Mouse (Mus musculus) E14TG2a.4 (cell line): ENCODE measurements around the gene Tbx20.
A peak's percentile ranks its signal among the peaks of the same experiment; 100 is the strongest.

ENCODE experiments used
- H3K27me3 ChIP-seq: 2 replicates; pipeline ENCODE4 v1.6.1; 2014; ENCODE audit warnings: low read length, control low read depth; ENCODE audit not compliant: insufficient read depth
- H3K36me3 ChIP-seq: 2 replicates; pipeline ENCODE4 v1.6.1; 2014; ENCODE audit warnings: low read length, control low read depth; ENCODE audit not compliant: insufficient read depth
- H3K4me1 ChIP-seq: replicated peaks from 2 replicates; pipeline ENCODE4 v1.6.1; 2014; ENCODE audit warnings: low read depth, low read length, control low read depth
- H3K4me3 ChIP-seq: replicated peaks from 2 replicates; pipeline ENCODE4 v1.5.1; 2014; ENCODE audit warnings: mild to moderate bottlenecking, low read length
- H3K9me3 ChIP-seq: 2 replicates; pipeline ENCODE4 v1.6.1; 2014; ENCODE audit warnings: low read length, control low read depth
- CTCF ChIP-seq: conservative IDR thresholded peaks from 2 replicates; pipeline ENCODE4 v1.5.1; 2014; ENCODE audit warnings: low read length
- NANOG ChIP-seq: IDR thresholded peaks from 2 replicates; pipeline ENCODE4 v1.6.1; 2014; ENCODE audit warnings: borderline replicate concordance, low read length, mixed read lengths
- POU5F1 ChIP-seq: IDR thresholded peaks from 2 replicates; pipeline ENCODE4 v1.6.1; 2014; ENCODE audit warnings: low read length, borderline replicate concordance

The Tbx20 gene

DNA sequence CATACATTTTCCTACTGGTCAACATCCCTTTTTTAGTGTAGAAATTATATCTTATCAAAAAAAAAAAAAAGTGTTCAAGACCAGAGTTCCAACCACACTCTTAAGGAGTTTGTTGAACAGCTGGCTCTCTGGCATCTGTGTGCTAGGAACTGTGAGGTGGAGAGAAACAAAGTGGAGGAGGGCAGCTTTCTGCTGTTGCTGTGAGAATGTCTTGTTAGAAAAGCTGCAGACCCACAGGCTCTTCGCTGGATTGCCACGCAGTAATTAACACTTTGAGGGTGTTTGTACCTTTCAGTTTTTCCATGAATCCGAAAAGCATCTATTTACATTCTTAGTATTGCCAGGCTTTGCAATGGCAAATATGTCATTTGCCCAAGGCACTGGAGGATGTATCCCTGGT lies 5.9 kb upstream of the Tbx20 start:
- TF ChIP-seq POU5F1 = no peak
- no peak for TF ChIP-seq NANOG
- no peak for TF ChIP-seq CTCF
- H3K4me1 ChIP-seq = peaks cover 48% of the 10 kb centered on the region
- H3K9me3 ChIP-seq = no peaks in the 10 kb centered on the region
- peaks cover 79% of the 10 kb centered on the region for H3K27me3 ChIP-seq
- no peaks in the 10 kb centered on the region for H3K36me3 ChIP-seq
- no peak overlapping the region for H3K4me3 ChIP-seq

GRCm38 (mm10) chr9:24778571-24778970 lies 4.5 kb upstream of the Tbx20 start:
- Histone ChIP-seq H3K36me3 (no peaks in the 10 kb centered on the region), H3K4me1 (peaks cover 61% of the 10 kb centered on the region), H3K27me3 (peaks cover 90% of the 10 kb centered on the region), H3K9me3 (no peaks in the 10 kb centered on the region), H3K4me3 (no peak overlapping the region)
- TF ChIP-seq CTCF (no peak), NANOG (no peak), POU5F1 (no peak)

GRCm38 (mm10) chr9:24777961-24778360 lies 3.9 kb upstream of the Tbx20 start:
- H3K9me3 ChIP-seq = no peaks in the 10 kb centered on the region
- H3K27me3 ChIP-seq = peaks cover 96% of the 10 kb centered on the region
- TF ChIP-seq NANOG (no peak), POU5F1 (no peak), CTCF (no peak)
- H3K4me1 ChIP-seq = peaks cover 64% of the 10 kb centered on the region
- H3K36me3 ChIP-seq = no peaks in the 10 kb centered on the region
- H3K4me3 ChIP-seq = peak overlapping the region; percentile 60

- H3K27me3 ChIP-seq = peaks cover 97% of the 10 kb centered on the region
- no peaks in the 10 kb centered on the region for H3K9me3 ChIP-seq
- no peaks in the 10 kb centered on the region for H3K36me3 ChIP-seq
- H3K4me3 ChIP-seq = peak overlapping the region; percentile 60
- TF ChIP-seq NANOG = no peak
- no peak for TF ChIP-seq POU5F1
- no peak for TF ChIP-seq CTCF
- H3K4me1 ChIP-seq = peaks cover 64% of the 10 kb centered on the region
These were observed 3.2 kb upstream of the Tbx20 start for GRCm38 (mm10) chr9:24777176-24777895.

GRCm38 (mm10) chr9:24776487-24776886 lies 2.4 kb upstream of the Tbx20 start:
- TF ChIP-seq NANOG = peak; percentile 70; the same call in 1 of the 2 replicates
- no peak for TF ChIP-seq CTCF
- peak; percentile 31; the same call in 1 of the 2 replicates for TF ChIP-seq POU5F1
- Histone ChIP-seq H3K4me3 (no peak overlapping the region), H3K9me3 (no peaks in the 10 kb centered on the region), H3K4me1 (peaks cover 62% of the 10 kb centered on the region), H3K36me3 (no peaks in the 10 kb centered on the region), H3K27me3 (peaks cover 97% of the 10 kb centered on the region)

DNA sequence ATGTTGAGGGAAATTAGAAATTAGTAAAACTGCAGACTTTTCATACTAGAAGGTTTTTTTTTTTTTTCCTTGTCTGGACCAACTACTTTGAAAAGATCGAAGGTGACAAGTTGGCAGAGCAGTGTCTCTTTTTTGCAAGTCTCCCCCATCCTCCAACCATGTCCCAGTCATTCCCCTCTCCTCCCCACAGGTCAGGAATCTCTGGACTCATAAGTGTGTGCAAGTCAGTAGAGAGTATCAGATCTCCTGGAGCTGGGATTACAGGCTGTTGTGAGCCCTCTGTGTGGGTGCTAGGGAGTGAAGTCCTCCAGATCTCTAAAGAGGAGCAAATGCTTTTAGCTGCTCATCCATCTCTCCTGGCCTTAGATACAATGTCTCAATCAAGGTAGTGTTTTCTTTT lies 1.5 kb upstream of the Tbx20 start:
- no peak for TF ChIP-seq NANOG
- no peak for TF ChIP-seq POU5F1
- TF ChIP-seq CTCF = no peak
- H3K27me3 ChIP-seq = peaks cover 98% of the 10 kb centered on the region
- H3K4me1 ChIP-seq = peaks cover 61% of the 10 kb centered on the region
- no peak overlapping the region for H3K4me3 ChIP-seq
- H3K36me3 ChIP-seq = no peaks in the 10 kb centered on the region
- no peaks in the 10 kb centered on the region for H3K9me3 ChIP-seq

- H3K4me3 ChIP-seq = no peak overlapping the region
- H3K4me1 ChIP-seq = peaks cover 62% of the 10 kb centered on the region
- H3K9me3 ChIP-seq = no peaks in the 10 kb centered on the region
- H3K36me3 ChIP-seq = no peaks in the 10 kb centered on the region
- TF ChIP-seq POU5F1 = no peak
- no peak for TF ChIP-seq NANOG
- TF ChIP-seq CTCF = no peak
- peaks cover 98% of the 10 kb centered on the region for H3K27me3 ChIP-seq
These were observed 898 bp upstream of the Tbx20 start for GRCm38 (mm10) chr9:24775001-24775400.

- TF ChIP-seq NANOG = no peak
- TF ChIP-seq CTCF = no peak
- TF ChIP-seq POU5F1 = no peak
- no peaks in the 10 kb centered on the region for H3K9me3 ChIP-seq
- peaks cover 63% of the 10 kb centered on the region for H3K4me1 ChIP-seq
- H3K4me3 ChIP-seq = peak overlapping the region; percentile 79
- no peaks in the 10 kb centered on the region for H3K36me3 ChIP-seq
- H3K27me3 ChIP-seq = peaks cover 93% of the 10 kb centered on the region
These were observed 434 bp downstream of the Tbx20 start for GRCm38 (mm10) chr9:24773669-24774068.

GRCm38 (mm10) chr9:24773171-24773570 lies 932 bp downstream of the Tbx20 start:
- peaks cover 59% of the 10 kb centered on the region for H3K4me1 ChIP-seq
- H3K36me3 ChIP-seq = no peaks in the 10 kb centered on the region
- H3K9me3 ChIP-seq = no peaks in the 10 kb centered on the region
- H3K27me3 ChIP-seq = peaks cover 92% of the 10 kb centered on the region
- TF ChIP-seq POU5F1 (no peak), NANOG (no peak), CTCF (no peak)
- peak overlapping the region; percentile 79 for H3K4me3 ChIP-seq
